Mouse (Mus musculus) spleen, adult 2 months (tissue): ENCODE measurements around the gene Sval3. TPM values are rescaled to one million over a fixed set of nuclear protein-coding genes. Genes with fewer than 3 reads are reported as not detected.

Experiments used
- DNase-seq, 2 experiments: peaks; one replicate each; pipeline versions ENCODE4 v3.0.0 to v3.0.0-alpha.2; 2012 to 2021; ENCODE audit warnings: low spot score in 2 of 2, low read depth in 1 of 2
- H3K27ac ChIP-seq: fragments of 200-500 bp; 2 replicates; pipeline ENCODE4 v1.5.1; 2012; ENCODE audit warnings: low read length, inconsistent platforms; ENCODE audit not compliant: insufficient read depth
- H3K27me3 ChIP-seq: fragments of 200-500 bp; 2 replicates; pipeline ENCODE4 v1.6.1; 2012; ENCODE audit warnings: mild to moderate bottlenecking, moderate library complexity, low read length, inconsistent platforms; ENCODE audit not compliant: control insufficient read depth, insufficient read depth
- H3K36me3 ChIP-seq: fragments of 200-500 bp; 2 replicates; pipeline ENCODE4 v1.6.1; 2012; ENCODE audit warnings: mild to moderate bottlenecking, low read length, inconsistent platforms; ENCODE audit not compliant: control insufficient read depth, insufficient read depth
- H3K4me1 ChIP-seq: fragments of 200-500 bp; 2 replicates; pipeline ENCODE4 v1.6.1; 2011; ENCODE audit warnings: inconsistent platforms; ENCODE audit not compliant: control insufficient read depth, insufficient read depth, insufficient read length
- H3K4me3 ChIP-seq: fragments of 200-500 bp; 2 replicates; pipeline ENCODE4 v1.5.1; 2011; ENCODE audit warnings: mild to moderate bottlenecking, inconsistent platforms; ENCODE audit not compliant: insufficient read depth, insufficient read length; ENCODE audit errors: extremely low read depth
- CTCF ChIP-seq: fragments of 200-500 bp; IDR thresholded peaks from 2 replicates; pipeline ENCODE4 v1.5.1; 2011; ENCODE audit warnings: mild to moderate bottlenecking, inconsistent platforms; ENCODE audit not compliant: insufficient read depth, insufficient read length, insufficient replicate concordance; ENCODE audit errors: extremely low read depth
- POLR2A ChIP-seq: fragments of 200-500 bp; IDR thresholded peaks from 2 replicates; pipeline ENCODE4 v1.6.1; 2011; ENCODE audit warnings: low read depth, low read length, inconsistent platforms
- WGBS: fragments of 180-500 bp; shearing (Covaris S2); methylation state at CpG from one replicate; pipeline ENCODE4 v1.1.7; 2018; 5-methylcytosine and 5-hydroxymethylcytosine counted together
- polyA plus RNA-seq: library from polyadenylated mRNA; depleted of rRNA; stranded (reverse); fragments of >200 nt; gene quantifications from 2 replicates; pipeline ENCODE4 v1.2.3, GENCODE M21; 2012; rRNA removed

Gene Sval3
- not detected in 2 replicates for polyA plus RNA-seq

GRCm38 (mm10) chr6:41967840-41968239 is at the start of gene Sval3:
Sval3 (plus strand) TSS chr6:41968140.
- TF ChIP-seq CTCF: no peak
- TF ChIP-seq POLR2A: no peak
- Histone ChIP-seq H3K36me3 (no peaks in the 10 kb centered on the region), H3K27ac (no peak within 1 kb of the TSS), H3K4me1 (no peaks in the 10 kb centered on the region), H3K27me3 (no peaks in the 10 kb centered on the region), H3K4me3 (no peak within 1 kb of the TSS)
- DNase-seq: no peak
- 67% methylated on average over 1 of the region's 1 CpGs for WGBS

DNA sequence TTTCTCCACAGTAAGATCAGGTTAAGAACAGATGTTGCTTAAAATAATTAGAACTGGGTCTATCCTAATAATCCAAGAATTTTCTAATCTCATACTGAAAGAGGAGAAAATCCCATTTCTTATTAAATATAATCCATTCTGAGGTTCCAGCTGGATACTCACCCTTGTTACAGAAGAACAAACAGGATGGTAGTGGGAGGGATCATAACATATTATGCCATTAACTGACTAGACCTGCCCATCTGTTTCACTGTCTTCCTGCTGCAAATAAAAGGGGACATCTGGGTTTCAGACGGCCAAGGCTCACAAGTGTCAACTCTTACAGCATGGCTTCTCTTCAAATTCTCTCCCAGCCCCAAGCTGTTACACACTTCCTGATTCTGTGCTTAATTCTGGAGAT is 16.6 kb upstream of the Sval3 start, which contains the start of gene Sval1:
Gene Sval1 (plus strand): TSS at position 301 of the 400 bp plus-strand sequence.
- Histone ChIP-seq H3K27ac (no peak within 1 kb of the TSS), H3K27me3 (no peaks in the 10 kb centered on the region), H3K36me3 (no peaks in the 10 kb centered on the region), H3K4me1 (no peaks in the 10 kb centered on the region), H3K4me3 (no peak within 1 kb of the TSS)
- no peak for DNase-seq
- TF ChIP-seq POLR2A: no peak
- TF ChIP-seq CTCF: no peak
- 65% methylated on average over 1 of the region's 1 CpGs for WGBS

Other genes starting within 250 kb of the Sval3 start
- gene Olfr459, start 193.0 kb upstream of the Sval3 start, polyA plus RNA-seq: not detected in 2 replicates
- not detected in 2 replicates for gene Pip, start 120.6 kb upstream of the Sval3 start, polyA plus RNA-seq
- not detected in 2 replicates for gene Sval2, start 115.2 kb upstream of the Sval3 start, polyA plus RNA-seq
- gene Sval1, start 16.5 kb upstream of the Sval3 start, polyA plus RNA-seq: not detected in 2 replicates
- gene Sva, start 70.3 kb downstream of the Sval3 start, polyA plus RNA-seq: not detected in 2 replicates
- gene Tas2r139, start 172.8 kb downstream of the Sval3 start, polyA plus RNA-seq: not detected in 2 replicates
- gene Tas2r144, start 247.2 kb downstream of the Sval3 start, polyA plus RNA-seq: not detected in 2 replicates